Comparison of ENCODE assay signal across 13 mouse cellular contexts in genomic region chr16:34525205-34525604, GRCm38 (mm10). TPM values are rescaled to one million over a fixed set of nuclear protein-coding genes. Genes with fewer than 3 reads are reported as not detected.
DNase-seq lines count a peak whose midpoint lies in the region; ATAC-seq and TF ChIP-seq lines count a peak whose summit lies in the region.
"Had no signal": no experiment of that assay in that cellular context is flagged by ENCODE, and none has a peak within 500 bp of the region (broad histone marks: within the 10 kb centered on the region; RNA-seq: fewer than 3 reads in every experiment).

No protein-coding gene starts in this region.

- no peaks in the 10 kb centered on the region for H3K9me3 ChIP-seq in heart, embryonic 13.5 days
- H3K9me3 ChIP-seq in liver, postnatal 0 days (ENCODE audit: low read length) = no peaks in the 10 kb centered on the region
- H3K9me3 ChIP-seq in kidney, embryonic 15.5 days (replicated peaks) = no peaks in the 10 kb centered on the region
- H3K9me3 ChIP-seq: neural tube, embryonic 15.5 days; stomach, embryonic 15.5 days had no signal

- H3K36me3 ChIP-seq in heart, embryonic 13.5 days = no peaks in the 10 kb centered on the region
- H3K36me3 ChIP-seq in liver, postnatal 0 days (replicated peaks; ENCODE audit: insufficient read depth, low read length) = no peaks in the 10 kb centered on the region
- no peaks in the 10 kb centered on the region for H3K36me3 ChIP-seq in kidney, embryonic 15.5 days
- H3K36me3 ChIP-seq: neural tube, embryonic 15.5 days; stomach, embryonic 15.5 days had no signal

- no peak for TF ChIP-seq CTCF in liver, postnatal 0 days (IDR thresholded peaks at IDR 0.05; ENCODE audit: low read depth)

- ATAC-seq in heart, embryonic 13.5 days (ENCODE audit: extremely low read depth, insufficient number of reproducible peaks, low FRiP score, low TSS enrichment) = no peak
- no peak for ATAC-seq in liver, postnatal 0 days
- no peak for ATAC-seq in kidney, embryonic 15.5 days (replicated peaks; ENCODE audit: low FRiP score)

- H3K4me3 ChIP-seq in heart, embryonic 13.5 days = no peak overlapping the region
- no peak overlapping the region for H3K4me3 ChIP-seq in liver, postnatal 0 days (ENCODE audit: low read depth, low read length)
- H3K4me3 ChIP-seq in kidney, embryonic 15.5 days (replicated peaks) = no peak overlapping the region
- H3K4me3 ChIP-seq: neural tube, embryonic 15.5 days; stomach, embryonic 15.5 days had no signal

- TF ChIP-seq EP300 in liver, postnatal 0 days (IDR thresholded peaks at IDR 0.05; ENCODE audit: low read depth) = no peak

- no peak overlapping the region for H3K4me2 ChIP-seq in heart, embryonic 13.5 days
- H3K4me2 ChIP-seq in liver, postnatal 0 days (ENCODE audit: low read depth, low read length) = no peak overlapping the region
- H3K4me2 ChIP-seq in kidney, embryonic 15.5 days = no peak overlapping the region
- H3K4me2 ChIP-seq: neural tube, embryonic 15.5 days; stomach, embryonic 15.5 days had no signal

- no peak for DNase-seq in heart, adult 9 months (ENCODE audit: low spot score in 2 of 2)
- DNase-seq in right cerebral cortex, adult 2 months (ENCODE audit: low spot score in 2 of 2) = peak; percentile 59 to 68
- no peak for DNase-seq in right cerebral cortex, postnatal 4 days
- DNase-seq in left cerebral cortex, adult 9 months (ENCODE audit: low spot score in 2 of 2) = peak; percentile 33 to 72
- no peak for DNase-seq in liver, postnatal 0 days
- DNase-seq: adrenal gland, postnatal 14 days; lung, postnatal 4 days; thymus, postnatal 4 days had no signal

- H3K9ac ChIP-seq in heart, embryonic 13.5 days = no peak overlapping the region
- H3K9ac ChIP-seq in liver, postnatal 0 days (replicated peaks) = no peak overlapping the region
- H3K9ac ChIP-seq in kidney, embryonic 15.5 days = no peak overlapping the region
- H3K9ac ChIP-seq: liver, embryonic 14.5 days; neural tube, embryonic 15.5 days; stomach, embryonic 15.5 days had no signal

- H3K27me3 ChIP-seq in heart, embryonic 13.5 days (replicated peaks) = no peaks in the 10 kb centered on the region
- H3K27me3 ChIP-seq in liver, postnatal 0 days (ENCODE audit: insufficient read depth, low read length) = no peaks in the 10 kb centered on the region
- no peaks in the 10 kb centered on the region for H3K27me3 ChIP-seq in kidney, embryonic 15.5 days
- H3K27me3 ChIP-seq: neural tube, embryonic 15.5 days; stomach, embryonic 15.5 days had no signal

- WGBS in heart, embryonic 13.5 days = 10% methylated on average over 3 of the region's 3 CpGs
- 43% methylated on average over 3 of the region's 3 CpGs for WGBS in liver, postnatal 0 days (ENCODE audit: insufficient replicate concordance)
- 35% methylated on average over 3 of the region's 3 CpGs for WGBS in kidney, embryonic 15.5 days

- peak overlapping the region; percentile 50; the same call in 1 of the 2 replicates for H3K27ac ChIP-seq in heart, embryonic 13.5 days (replicated peaks)
- no peak overlapping the region for H3K27ac ChIP-seq in liver, postnatal 0 days (ENCODE audit: low read depth)
- H3K27ac ChIP-seq in kidney, embryonic 15.5 days = no peak overlapping the region
- H3K27ac ChIP-seq: liver, embryonic 14.5 days; neural tube, embryonic 15.5 days; stomach, embryonic 15.5 days had no signal

- H3K4me1 ChIP-seq in heart, embryonic 13.5 days = peaks cover 29% of the 10 kb centered on the region
- no peaks in the 10 kb centered on the region for H3K4me1 ChIP-seq in liver, postnatal 0 days (ENCODE audit: insufficient read depth)
- H3K4me1 ChIP-seq in kidney, embryonic 15.5 days = peaks cover 4% of the 10 kb centered on the region

RNA-seq across cellular contexts. Expression of gene Kalrn, which starts 48.1 kb away (rescaled TPM):
- polyA plus RNA-seq in heart, embryonic 13.5 days (2015; fragmentation: Nextera tagmentation; extraction: Ambion mirVana) = 26.2 and 28.1 TPM in 2 replicates
- polyA plus RNA-seq in liver, postnatal 0 days (2015; fragmentation: Nextera tagmentation; extraction: Ambion mirVana) = 12.8 and 16.7 TPM in 2 replicates
- 15.6 and 15.8 TPM in 2 replicates for polyA plus RNA-seq in kidney, embryonic 15.5 days (2015; fragmentation: Nextera tagmentation; extraction: Ambion mirVana)

Comparison
In these comparisons a context has a peak if more than half of its experiments do, and no peak if none do; other contexts are left out.
1. DNase-seq: peak in right cerebral cortex, adult 2 months (2 of 2) and left cerebral cortex, adult 9 months (2 of 2); none in heart, adult 9 months (0 of 2), right cerebral cortex, postnatal 4 days (single experiment) and liver, postnatal 0 days (single experiment).